Mouse (Mus musculus) brown adipose tissue, adult 24 weeks (tissue): ENCODE results near the gene Ccdc57. TPM values are rescaled to one million over a fixed set of nuclear protein-coding genes. Genes with fewer than 3 reads are reported as not detected.
"Not testable (repeated sequence)": the region's sequence is repeated elsewhere in the genome, so short reads cannot be mapped to it uniquely, and the experiment has no call there.

Experiments used
- H3K27ac ChIP-seq: fragments of 200-500 bp; replicated peaks from 2 replicates; pipeline ENCODE4 v1.5.1; 2012; ENCODE audit warnings: low read depth, mild to moderate bottlenecking, low read length
- H3K4me1 ChIP-seq: fragments of 200-500 bp; 2 replicates; pipeline ENCODE4 v1.6.1; 2012; ENCODE audit warnings: low read length, mixed read lengths; ENCODE audit not compliant: control insufficient read depth, insufficient read depth, insufficient read length
- H3K4me3 ChIP-seq: fragments of 200-500 bp; 2 replicates; pipeline ENCODE4 v1.5.1; 2012; ENCODE audit warnings: low read depth, mild to moderate bottlenecking, low read length, moderate library complexity; ENCODE audit not compliant: insufficient read depth
- polyA plus RNA-seq: library from polyadenylated mRNA; stranded (reverse); fragments of >200 nt; gene quantifications from 2 replicates; pipeline ENCODE4 v1.2.4, GENCODE M21; 2012; ENCODE audit not compliant: missing spikeins, insufficient read depth, insufficient read length

Gene Ccdc57
- polyA plus RNA-seq, 1 experiment = 7.1 TPM

GRCm38 (mm10) chr11:120808010-120808409, 124.7 kb downstream of the Ccdc57 start:
- no peaks in the 10 kb centered on the region for H3K4me1 ChIP-seq
- H3K4me3 ChIP-seq = no peak overlapping the region
- no peak overlapping the region for H3K27ac ChIP-seq

GRCm38 (mm10) chr11:120805375-120806298, 127.0 kb downstream of the Ccdc57 start:
- Histone ChIP-seq H3K4me3 (no peak overlapping the region), H3K4me1 (no peaks in the 10 kb centered on the region), H3K27ac (no peak overlapping the region)

DNA sequence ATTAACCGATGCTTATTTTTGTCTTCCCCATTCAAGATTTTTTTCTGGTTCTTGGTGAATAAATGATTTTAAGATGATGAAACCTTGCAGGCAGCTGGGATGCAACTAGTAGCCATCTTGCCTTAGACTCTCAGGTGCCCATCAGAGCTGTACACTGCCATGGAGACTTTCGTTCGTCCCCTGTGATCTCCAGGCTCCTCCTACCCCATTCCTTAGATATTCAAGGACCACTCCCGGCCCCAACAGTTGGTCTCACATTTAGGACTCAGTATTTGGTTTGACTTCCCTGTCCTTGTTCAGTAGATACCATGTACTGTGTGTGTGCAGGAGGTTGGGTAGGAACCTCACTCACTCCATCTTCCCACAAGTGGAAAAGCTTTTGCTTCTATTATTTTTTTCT, 127.9 kb downstream of the Ccdc57 start:
- Histone ChIP-seq H3K4me1 (no peaks in the 10 kb centered on the region), H3K4me3 (no peak overlapping the region), H3K27ac (no peak overlapping the region)

DNA sequence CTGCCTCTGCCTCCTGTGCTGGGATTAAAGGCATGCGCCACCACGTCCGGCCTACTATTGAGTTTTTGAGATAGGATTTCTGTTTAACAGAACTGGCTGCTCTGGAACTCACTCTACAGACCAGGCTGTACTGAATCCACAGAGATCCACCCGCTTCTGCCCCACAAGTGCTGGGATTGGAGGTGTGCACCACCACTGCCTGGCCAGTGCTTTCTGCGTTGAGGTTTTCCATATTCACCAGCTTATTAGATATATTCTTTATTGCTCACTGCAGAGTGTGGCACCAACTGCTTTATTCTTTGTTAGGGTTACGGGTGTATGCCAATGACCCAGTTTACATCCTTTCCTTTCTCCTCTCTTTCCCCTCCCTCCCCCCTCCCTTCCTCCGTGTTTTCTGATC, 128.4 kb downstream of the Ccdc57 start:
- Histone ChIP-seq H3K27ac (no peak overlapping the region), H3K4me1 (no peaks in the 10 kb centered on the region), H3K4me3 (no peak overlapping the region)

- peaks cover 5% of the 10 kb centered on the region for H3K4me1 ChIP-seq
- peak overlapping the region; percentile 37; the same call in 1 of the 2 replicates for H3K4me3 ChIP-seq
- H3K27ac ChIP-seq = peak overlapping the region; percentile 75
Observed at GRCm38 (mm10) chr11:120800061-120800904, 132.4 kb downstream of the Ccdc57 start.

- Histone ChIP-seq H3K27ac (no peak overlapping the region), H3K4me3 (no peak overlapping the region)
Observed at GRCm38 (mm10) chr11:120799316-120799890, 133.3 kb downstream of the Ccdc57 start.

GRCm38 (mm10) chr11:120798244-120798643, 134.4 kb downstream of the Ccdc57 start:
- Histone ChIP-seq H3K27ac (no peak overlapping the region), H3K4me1 (peaks cover 13% of the 10 kb centered on the region), H3K4me3 (no peak overlapping the region)

More at GRCm38 (mm10) chr11:120799316-120799890, 133.3 kb downstream of the Ccdc57 start:
- peaks cover 13% of the 10 kb centered on the region for H3K4me1 ChIP-seq

GRCm38 (mm10) chr11:120796614-120796946, 136.1 kb downstream of the Ccdc57 start:
- peaks cover 13% of the 10 kb centered on the region for H3K4me1 ChIP-seq
- H3K27ac ChIP-seq = peak overlapping the region; percentile 62
- peak overlapping the region; percentile 40 for H3K4me3 ChIP-seq

DNA sequence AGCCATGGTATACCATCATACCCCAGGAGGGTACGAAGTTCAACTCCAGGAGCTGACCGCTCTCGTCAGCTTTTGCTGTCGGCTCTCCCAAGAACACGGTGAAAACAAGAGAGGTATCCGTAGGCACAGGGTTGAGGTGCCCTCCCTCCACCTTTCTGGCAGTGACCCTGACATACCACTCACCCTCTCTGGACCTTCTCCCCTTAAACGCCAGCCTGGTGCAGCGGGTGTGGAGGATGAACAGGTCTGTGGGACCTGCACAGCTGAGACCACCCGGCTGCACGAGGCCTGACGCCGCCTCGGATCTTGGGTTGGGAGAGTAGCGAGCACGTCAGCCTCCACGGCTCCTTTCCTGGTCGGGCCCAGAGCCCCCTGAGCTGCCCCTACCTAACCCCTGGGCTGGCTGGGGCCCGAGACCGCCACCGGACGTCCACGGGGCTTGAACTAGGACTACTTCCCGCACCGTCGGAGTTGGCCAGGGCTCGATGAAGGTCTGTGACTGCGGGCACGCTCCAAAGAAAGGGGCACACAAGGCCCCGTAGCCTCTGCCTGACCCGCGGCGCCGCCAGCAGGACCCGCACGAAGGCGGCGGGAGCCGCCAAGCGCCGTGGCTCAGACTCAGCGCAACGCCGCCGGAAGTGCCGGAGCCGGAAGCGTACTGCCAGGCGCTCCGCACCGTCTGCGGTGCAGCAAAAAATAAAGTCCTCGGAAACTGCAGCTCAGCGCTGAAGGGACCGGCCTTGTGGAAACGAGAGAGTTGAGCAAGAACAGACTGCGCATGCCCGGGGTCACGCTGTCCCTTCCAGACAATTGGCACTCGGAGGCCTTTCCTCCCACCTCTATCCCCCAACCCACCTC, 136.7 kb downstream of the Ccdc57 start, which contains the start of gene Dus1l:
Gene Dus1l, minus strand, starts transcription at position 648 of the 858 bp plus-strand sequence.
- Histone ChIP-seq H3K4me3 (peak within 1 kb of the TSS; percentile 82), H3K27ac (peak within 1 kb of the TSS; percentile 62), H3K4me1 (peaks cover 13% of the 10 kb centered on the region)

DNA sequence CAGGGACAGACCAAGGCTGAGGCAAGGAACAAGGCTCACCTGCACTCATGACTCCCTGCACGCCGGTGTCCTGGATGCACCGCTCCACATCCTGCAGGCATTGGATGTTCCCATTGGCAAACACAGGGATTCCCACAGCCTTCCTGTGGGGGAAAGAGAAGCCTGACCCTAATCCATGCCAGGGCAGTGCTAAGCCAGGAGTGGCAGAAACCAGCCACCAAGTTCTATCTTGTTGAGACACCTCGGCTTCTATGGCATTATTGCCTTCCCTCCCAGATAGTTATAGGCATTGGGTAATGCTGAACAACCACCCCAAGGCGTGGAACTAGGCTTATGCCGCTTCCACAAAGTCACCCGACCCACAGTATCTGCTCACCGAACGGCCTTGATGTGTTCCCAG, 140.0 kb downstream of the Ccdc57 start:
- Histone ChIP-seq H3K27ac (no peak overlapping the region), H3K4me3 (no peak overlapping the region), H3K4me1 (peaks cover 13% of the 10 kb centered on the region)

DNA sequence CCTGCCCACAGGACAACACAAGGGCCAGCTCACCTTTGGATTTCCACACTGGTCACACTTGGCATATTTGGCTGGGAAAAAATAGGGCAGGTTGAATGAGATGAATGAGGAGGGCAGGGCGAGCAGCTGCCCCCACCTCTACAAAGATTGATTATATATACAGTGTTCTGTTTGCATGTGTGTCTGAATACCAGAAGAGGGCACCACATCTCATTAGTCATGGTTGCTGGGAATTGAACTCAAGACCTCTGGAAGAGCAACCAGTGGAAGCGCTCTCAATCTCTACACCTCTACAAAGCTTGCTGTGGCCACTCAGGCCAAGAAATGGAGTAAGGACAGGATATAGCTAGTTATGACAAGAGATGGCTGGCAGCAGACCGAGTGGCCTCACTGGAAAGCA, 142.9 kb downstream of the Ccdc57 start:
- peaks cover 8% of the 10 kb centered on the region; the same call in 1 of the 2 replicates for H3K4me1 ChIP-seq
- H3K4me3 ChIP-seq = no peak overlapping the region
- no peak overlapping the region for H3K27ac ChIP-seq

DNA sequence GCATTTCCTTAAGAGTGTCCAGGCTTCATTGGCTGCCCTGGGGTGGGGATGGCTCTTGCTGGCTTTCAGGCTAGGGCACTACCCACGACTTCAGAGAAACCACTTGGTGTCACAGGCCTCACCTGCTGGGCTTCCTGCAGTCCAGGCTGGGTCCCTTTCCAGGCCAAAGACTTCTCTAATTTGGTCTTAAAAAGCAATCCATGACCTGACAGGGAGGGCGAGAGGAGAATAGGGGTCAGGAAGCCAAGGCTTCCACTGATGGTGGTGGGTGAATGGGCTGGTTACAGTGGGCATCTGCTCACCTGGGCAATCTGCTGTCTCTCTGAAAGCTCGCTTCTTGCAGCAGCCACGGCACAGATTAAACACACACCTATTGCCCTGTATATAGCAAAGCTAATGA, 143.3 kb downstream of the Ccdc57 start:
- Histone ChIP-seq H3K4me3 (no peak overlapping the region), H3K27ac (no peak overlapping the region), H3K4me1 (peaks cover 4% of the 10 kb centered on the region; the same call in 1 of the 2 replicates)

DNA sequence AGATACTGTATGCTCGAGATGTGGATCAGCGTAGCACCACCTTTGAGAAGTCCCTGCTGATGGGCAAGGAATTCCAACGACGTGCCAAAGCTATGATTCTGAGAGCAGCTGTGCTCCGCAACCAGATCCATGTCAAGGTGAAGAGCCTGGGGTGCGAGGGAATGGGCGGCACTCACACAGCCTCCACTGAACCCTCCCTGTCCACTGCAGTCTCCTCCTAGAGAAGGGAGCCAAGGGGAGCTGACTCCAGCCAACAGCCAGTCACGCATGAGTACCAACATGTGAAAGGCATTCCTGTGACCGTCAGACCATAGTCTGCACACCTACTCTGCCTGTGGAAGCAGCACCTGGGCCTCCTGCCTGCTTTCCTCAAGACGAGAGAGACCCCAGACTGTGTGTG, 144.2 kb downstream of the Ccdc57 start:
- H3K4me3 ChIP-seq, H3K4me1 ChIP-seq, H3K27ac ChIP-seq: not testable (repeated sequence)

DNA sequence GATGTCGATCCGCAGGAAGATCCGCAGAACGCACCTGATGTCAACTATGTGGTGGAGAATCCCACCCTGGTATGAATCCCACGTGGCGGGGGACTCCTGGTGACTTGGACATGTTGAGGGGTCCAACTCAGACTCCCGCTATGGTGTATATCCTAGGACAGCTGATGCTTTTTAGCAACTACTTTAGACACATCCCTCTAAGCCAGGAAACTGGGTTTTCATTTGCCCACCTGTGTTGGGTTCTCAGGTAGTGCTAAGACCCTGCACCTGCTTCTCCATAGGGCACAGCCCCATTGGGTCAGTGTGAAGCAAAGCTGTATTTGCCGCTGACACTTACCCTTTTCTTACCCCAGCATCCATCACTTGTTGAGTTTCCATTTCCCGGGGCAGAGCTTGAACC, 147.5 kb downstream of the Ccdc57 start:
- peaks cover 9% of the 10 kb centered on the region for H3K4me1 ChIP-seq
- peak overlapping the region; percentile 98 for H3K4me3 ChIP-seq
- H3K27ac ChIP-seq = no peak overlapping the region
